Mouse (Mus musculus) cerebellum, postnatal 36 days (tissue): ENCODE data around the gene Pkd1l2.

ENCODE experiments used
- DNase-seq, 2 experiments: peaks; one replicate each; pipeline ENCODE4 v3.0.0; 2021 to 2022; ENCODE audit warnings: mixed read lengths in 2 of 2

Gene Pkd1l2

GRCm38 (mm10) chr8:116952428-116952827 lies 129.8 kb downstream of the Pkd1l2 start:
- DNase-seq: no peak

- no peak for DNase-seq
These were observed 130.5 kb downstream of the Pkd1l2 start for GRCm38 (mm10) chr8:116951778-116952177.

GRCm38 (mm10) chr8:116951369-116951768 lies 130.9 kb downstream of the Pkd1l2 start:
- no peak for DNase-seq

- no peak for DNase-seq
These were observed 134.7 kb downstream of the Pkd1l2 start for GRCm38 (mm10) chr8:116947589-116947988.

- no peak for DNase-seq
These were observed 135.4 kb downstream of the Pkd1l2 start for GRCm38 (mm10) chr8:116946851-116947250.

- DNase-seq: no peak
These were observed 135.9 kb downstream of the Pkd1l2 start for GRCm38 (mm10) chr8:116946268-116946838.
